Mouse (Mus musculus) gastrocnemius, adult 8-10 months (tissue): Measurements from ENCODE around the gene Sema6d. TPM values are rescaled to one million over a fixed set of nuclear protein-coding genes. Genes with fewer than 3 reads are reported as not detected.
A peak's percentile ranks its signal among the peaks of the same experiment; 100 is the strongest.

ENCODE experiments used
- DNase-seq, 2 experiments: peaks; one replicate each; pipeline ENCODE4 v3.0.0; 2022; ENCODE audit warnings: low spot score in 2 of 2
- total RNA-seq, 4 experiments: library from RNA; stranded (reverse); gene quantifications; 2 replicates each; pipeline ENCODE4 v1.2.4; 2022

Gene Sema6d
- total RNA-seq, 4 experiments from 2014 or later, result 7.4 to 10.0 (median 8.4) TPM

DNA sequence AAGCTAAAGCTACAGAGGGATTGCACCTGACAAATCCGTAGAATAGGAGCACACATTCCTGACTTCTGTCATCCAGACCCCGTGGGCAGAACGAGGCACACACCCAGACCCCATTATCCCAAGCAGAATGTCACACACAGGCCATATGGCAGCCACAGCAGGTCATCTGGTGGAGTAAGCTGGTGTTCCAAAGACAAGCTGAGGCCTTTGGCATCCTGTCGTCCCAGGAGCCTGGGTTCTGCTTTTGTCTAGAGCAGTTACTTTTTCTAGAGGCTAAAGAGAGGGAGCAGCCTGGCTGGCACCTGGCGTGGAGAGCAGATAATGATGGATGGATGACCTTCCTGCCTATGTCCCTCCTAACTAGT is 551.4 kb downstream of the Sema6d start:
- no peak for DNase-seq

- no peak for DNase-seq
Measured at GRCm38 (mm10) chr2:124642131-124642530, 552.4 kb downstream of the Sema6d start.

DNA sequence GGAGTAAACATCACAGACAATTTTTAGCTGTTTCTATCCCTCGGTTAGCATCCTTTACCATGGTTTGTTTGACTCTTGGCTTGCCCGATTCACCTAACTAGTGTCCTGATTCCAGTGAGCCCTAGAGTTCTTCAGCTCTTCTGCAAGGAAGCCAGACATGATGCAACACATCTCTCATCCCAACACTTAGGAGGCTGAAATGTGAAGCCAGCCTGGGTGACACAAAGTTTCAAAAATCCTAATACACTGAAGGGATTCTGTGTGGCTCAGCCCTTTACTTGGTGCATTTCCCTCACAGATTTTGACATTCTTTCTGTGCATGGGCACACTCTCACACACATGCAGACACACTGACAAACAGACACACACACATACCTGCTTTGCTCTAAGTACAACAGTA is 560.8 kb downstream of the Sema6d start:
- no peak for DNase-seq

GRCm38 (mm10) chr2:124651146-124651545 is 561.4 kb downstream of the Sema6d start:
- no peak for DNase-seq

DNA sequence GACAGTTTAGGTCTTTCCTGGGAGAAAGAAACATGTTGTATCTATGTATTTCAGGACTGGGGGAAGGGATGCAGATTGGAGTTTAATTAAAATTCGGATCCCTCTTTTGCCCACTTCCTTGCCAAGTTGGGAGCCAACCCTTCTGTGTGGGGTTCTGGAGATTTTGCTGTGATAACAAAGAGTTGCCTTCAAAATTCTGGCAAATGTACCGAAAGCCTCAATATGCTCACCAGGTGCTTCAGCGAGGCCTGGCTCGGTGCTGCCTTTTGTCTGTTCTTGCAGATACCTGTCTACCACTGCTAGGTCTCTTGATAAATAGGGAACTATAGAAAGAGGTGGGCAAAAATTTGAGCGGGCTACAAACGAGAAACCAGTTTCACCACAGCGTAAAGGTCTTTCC is 563.4 kb downstream of the Sema6d start:
- no peak for DNase-seq

DNA sequence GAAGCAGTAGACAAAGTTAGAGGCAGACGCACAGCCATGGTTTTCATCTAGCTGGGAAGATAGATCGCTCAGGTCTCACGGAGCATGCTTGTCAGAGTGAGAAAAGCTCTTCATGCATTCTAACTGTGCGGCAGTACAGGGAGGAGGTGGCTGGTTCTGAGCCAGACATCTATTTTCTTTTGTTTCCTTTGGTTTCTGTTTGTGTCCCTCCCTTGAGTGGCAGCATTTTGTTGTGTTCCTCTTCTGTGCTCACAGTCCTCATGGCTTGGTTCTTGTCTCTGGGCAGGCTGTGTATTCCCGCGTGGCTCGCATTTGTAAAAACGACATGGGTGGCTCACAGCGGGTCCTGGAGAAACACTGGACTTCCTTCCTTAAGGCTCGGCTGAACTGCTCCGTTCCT is 567.6 kb downstream of the Sema6d start:
- no peak for DNase-seq

DNA sequence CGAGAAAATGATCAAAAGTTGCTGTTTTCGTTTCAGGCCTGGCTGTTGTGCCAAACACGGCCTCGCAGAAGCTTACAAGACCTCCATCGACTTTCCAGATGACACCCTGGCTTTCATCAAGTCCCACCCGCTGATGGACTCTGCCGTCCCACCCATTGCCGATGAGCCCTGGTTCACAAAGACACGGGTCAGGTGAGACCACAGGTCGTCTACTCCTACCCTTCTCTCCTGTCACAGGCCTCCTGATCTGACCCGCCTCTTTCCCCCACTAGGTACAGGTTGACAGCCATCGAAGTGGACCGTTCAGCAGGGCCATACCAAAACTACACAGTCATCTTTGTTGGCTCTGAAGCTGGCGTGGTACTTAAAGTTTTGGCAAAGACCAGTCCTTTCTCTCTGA is 568.6 kb downstream of the Sema6d start:
- no peak for DNase-seq

- DNase-seq, result no peak
Measured at GRCm38 (mm10) chr2:124659601-124660000, 569.8 kb downstream of the Sema6d start.

- no peak for DNase-seq
Measured at GRCm38 (mm10) chr2:124660686-124661085, 570.9 kb downstream of the Sema6d start.

GRCm38 (mm10) chr2:124661316-124661715 is 571.5 kb downstream of the Sema6d start:
- no peak for DNase-seq

- peak; percentile 21 to 34 for DNase-seq
Measured at GRCm38 (mm10) chr2:124662257-124662656, 572.5 kb downstream of the Sema6d start.

DNA sequence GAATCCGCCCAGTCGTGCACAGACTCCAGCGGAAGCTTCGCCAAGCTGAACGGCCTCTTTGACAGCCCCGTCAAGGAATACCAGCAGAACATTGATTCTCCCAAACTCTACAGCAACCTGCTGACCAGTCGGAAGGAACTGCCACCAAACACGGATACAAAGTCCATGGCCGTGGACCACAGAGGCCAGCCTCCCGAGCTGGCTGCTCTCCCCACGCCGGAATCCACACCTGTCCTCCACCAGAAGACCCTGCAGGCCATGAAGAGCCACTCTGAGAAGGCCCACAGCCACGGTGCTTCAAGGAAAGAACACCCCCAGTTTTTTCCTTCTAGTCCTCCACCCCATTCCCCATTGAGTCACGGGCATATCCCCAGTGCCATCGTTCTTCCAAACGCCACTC is 574.4 kb downstream of the Sema6d start:
- DNase-seq, result no peak

- no peak for DNase-seq
Measured at GRCm38 (mm10) chr2:124668431-124668830, 578.7 kb downstream of the Sema6d start.

DNA sequence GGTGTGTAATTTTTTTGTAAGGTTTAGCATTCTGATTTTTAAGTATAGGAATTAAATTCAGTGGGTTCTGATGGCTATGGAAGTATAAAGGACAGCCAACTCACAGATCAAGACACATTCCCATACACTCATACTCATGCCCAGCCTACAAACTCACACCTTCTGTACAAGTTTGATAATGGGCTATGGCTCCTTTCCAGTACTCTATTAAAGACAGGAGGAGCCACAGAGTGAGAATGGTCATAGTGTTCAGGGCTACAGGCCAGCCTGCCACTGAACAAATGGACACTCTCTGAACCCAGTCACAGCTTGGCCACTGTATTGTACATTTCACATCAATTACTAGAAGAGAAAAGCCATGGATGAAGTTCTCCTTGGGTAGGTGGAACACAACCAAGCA is 583.3 kb downstream of the Sema6d start:
- no peak for DNase-seq

DNA sequence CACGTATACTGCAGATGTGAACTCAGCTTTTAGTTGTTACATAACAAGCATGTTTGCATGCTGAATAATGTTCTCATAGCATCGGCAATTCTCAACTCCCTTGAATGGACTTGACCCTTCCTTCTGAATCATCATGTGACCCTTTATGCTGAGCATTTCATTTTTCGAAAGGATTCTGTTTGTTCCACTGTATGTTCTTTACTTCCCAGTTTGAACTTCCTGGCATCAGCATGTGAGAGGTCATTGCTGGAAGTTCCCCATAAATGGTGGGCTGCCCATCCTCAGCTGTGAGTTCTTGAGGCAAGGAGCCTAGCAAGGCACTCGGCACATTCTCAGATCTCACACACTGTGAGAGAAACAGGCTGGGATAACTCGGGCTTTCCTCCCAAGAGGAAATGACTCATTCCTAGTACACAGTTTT is 594.7 kb downstream of the Sema6d start:
- peak in 1 of 2 experiments; percentile 26 for DNase-seq

DNA sequence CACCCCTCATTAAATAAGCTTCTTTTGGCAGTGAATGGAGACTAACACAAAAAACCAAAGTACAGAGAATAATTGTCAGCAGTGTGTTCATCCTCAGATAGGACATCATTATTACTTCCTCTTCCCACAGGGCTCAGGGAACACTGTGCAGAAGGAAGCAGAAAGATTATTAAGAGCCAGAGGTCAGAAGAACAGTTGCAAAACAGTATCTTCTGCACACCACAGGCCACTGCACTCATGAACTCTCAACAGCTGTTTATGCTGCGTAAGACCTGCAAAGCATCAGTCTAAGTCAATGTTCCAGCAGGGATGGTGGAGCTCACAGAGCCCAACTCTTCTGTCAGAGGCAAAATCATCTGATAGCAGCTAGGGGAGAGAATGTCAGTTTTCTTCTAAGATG is 600.6 kb downstream of the Sema6d start:
- no peak for DNase-seq

GRCm38 (mm10) chr2:124702621-124703020 is 612.9 kb downstream of the Sema6d start:
- no peak for DNase-seq

DNA sequence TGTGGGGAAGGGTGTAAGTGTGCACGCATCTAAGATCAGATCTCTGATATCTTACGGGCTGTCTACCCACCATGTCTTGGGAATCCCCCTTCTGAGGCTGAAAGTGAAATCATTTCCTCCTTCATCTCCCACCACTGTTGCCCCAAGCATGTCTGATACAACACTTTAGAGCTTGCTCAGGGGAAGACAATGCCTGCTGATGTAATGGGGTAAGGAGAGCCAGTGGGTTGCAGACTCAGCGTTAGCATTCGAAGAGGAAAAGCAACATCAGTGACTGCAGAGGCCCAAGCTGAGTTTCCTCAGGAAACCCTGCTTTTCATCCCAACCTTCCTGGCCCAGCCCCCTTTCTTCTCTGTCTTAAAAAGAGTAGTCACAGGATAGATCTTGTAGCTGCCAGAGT is 615.2 kb downstream of the Sema6d start:
- no peak for DNase-seq

DNA sequence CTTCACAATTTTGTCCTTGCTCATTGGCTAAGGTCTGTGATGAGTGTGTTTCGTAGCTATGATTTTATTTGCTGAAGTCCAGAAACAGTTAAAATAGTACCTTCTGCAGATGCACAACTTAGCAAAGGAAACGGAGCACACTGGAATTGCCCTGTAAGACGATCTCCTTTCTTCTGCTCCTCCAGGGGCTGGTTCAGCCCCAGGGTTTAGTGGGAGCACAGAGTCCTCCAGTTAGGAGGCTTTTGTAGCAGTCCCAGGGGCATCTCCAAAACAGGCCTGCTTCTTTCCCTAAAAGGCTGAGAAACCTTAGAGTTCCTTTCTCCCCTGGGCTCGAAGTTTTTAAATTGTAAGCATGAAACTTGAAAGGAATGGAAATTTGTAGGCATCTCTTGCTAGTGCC is 616.0 kb downstream of the Sema6d start:
- DNase-seq, result no peak

DNA sequence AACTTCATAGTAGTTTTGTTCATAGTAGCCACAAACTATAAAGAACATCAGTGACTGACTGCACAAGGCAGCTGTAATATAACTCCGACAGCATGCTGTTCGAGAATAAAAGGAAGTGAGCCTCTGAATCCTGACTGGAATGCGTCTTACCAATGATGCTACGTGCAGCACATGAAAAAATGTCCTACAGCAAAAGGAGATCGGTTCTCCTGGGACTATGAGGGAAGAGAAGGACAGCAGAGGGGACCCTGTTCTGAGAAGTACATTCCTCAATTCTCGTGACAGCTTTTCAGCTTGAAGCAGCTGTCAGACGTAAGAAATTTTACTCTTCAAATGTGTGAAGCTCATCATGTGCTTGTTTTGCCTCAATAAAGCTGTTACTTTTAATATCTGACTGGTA is 617.1 kb downstream of the Sema6d start:
- no peak for DNase-seq
